Mouse (Mus musculus): ENCODE measurements around the gene Nos3. TPM values are rescaled to one million over a fixed set of nuclear protein-coding genes. Genes with fewer than 3 reads are reported as not detected.

The Nos3 gene
- polyA plus RNA-seq, 1 experiment, result 21.0 TPM

DNA sequence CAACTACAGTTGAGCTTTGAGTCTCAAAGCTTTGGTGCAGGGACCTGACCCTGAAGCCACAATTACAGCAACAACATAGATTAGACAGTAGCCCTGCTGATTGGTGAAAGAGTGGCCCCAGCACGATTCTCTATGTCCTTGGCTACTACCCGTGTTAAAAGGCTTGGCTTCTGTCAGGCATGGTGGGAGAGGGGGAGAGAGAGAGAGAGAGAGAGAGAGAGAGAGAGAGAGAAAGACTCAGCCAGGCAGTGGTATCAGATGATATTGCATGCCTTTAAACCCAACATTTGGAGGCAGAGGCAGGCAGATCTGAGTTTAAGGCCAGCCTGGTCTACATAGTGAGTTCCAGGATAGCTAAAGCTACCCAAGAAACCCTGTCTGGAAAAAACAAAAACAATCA lies 17.4 kb downstream of the Nos3 start:
- 78% methylated on average over 2 of the region's 2 CpGs for WGBS
- TF ChIP-seq CTCF (IDR thresholded peaks at IDR 0.05; ENCODE audit: insufficient read depth, low read length), result no peak
- no peak for TF ChIP-seq POLR2A (IDR thresholded peaks at IDR 0.05; ENCODE audit: borderline replicate concordance, extremely low read depth, low read depth, low read length)
- Histone ChIP-seq H3K4me3 (replicated peaks; ENCODE audit: extremely low read depth, low read depth, low read length) (no peak overlapping the region), H3K4me1 (ENCODE audit: control insufficient read depth, insufficient read depth, low read length) (peaks cover 14% of the 10 kb centered on the region)
- DNase-seq, result no peak

DNA sequence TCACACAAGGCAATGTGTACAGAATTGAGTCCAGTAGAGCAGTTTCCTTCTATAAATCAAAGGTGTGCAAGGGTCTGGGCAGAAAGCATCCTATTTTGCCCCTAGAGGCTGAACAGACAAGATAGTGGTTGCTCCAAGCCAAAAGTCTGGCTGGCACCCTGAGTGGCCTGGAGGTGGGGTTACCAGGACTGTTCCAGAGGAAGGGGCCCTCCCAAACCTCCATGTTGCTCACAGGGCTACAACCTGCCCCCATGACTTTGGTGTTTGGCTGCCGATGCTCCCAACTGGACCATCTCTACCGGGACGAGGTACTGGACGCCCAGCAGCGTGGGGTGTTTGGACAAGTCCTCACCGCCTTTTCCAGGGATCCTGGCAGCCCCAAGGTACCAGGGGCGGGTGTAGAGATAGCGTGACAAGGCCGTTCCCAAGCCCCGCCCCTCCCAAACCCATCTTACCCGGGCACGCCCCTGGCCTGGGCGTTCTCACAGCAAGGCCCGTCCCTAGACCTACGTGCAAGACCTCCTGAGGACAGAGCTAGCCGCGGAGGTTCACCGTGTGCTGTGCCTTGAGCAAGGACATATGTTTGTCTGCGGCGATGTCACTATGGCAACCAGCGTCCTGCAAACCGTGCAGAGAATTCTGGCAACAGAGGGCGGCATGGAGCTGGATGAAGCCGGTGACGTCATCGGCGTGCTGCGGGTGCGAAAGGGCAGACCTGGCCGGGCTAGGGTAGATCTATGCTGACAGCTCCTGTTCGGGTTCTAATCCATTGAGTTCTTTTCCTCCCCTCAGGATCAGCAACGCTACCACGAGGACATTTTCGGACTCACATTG lies 18.6 kb downstream of the Nos3 start:
- WGBS, result 6% methylated on average over 34 of the region's 34 CpGs
- TF ChIP-seq CTCF (IDR thresholded peaks at IDR 0.05; ENCODE audit: insufficient read depth, low read length), result peak; percentile 15; the same call in 1 of the 2 replicates
- TF ChIP-seq POLR2A (IDR thresholded peaks at IDR 0.05; ENCODE audit: borderline replicate concordance, extremely low read depth, low read depth, low read length), result peak; percentile 31; the same call in 1 of the 2 replicates
- DNase-seq, result peak; percentile 87
- Histone ChIP-seq H3K4me1 (ENCODE audit: control insufficient read depth, insufficient read depth, low read length) (peaks cover 21% of the 10 kb centered on the region), H3K4me3 (replicated peaks; ENCODE audit: extremely low read depth, low read depth, low read length) (peak overlapping the region; percentile 80)

DNA sequence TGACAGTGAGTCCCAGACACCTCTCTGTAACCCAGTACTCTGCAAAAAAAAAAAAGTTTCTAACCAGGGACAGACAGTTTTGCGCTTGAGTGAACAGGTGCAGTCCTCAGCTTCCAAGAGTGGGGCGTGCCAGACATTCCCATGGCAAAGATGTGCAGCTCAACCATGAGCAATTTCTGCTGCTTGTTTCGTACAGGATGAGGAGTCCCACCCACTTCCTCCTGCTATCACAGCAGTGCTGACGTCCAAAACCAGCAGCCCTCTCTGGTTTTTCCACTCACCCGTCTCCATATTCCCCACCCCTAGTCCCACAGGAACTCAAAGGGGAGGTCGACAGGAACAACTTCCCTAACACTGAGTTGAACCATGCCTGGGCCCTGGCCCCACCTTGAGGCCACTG lies 19.8 kb downstream of the Nos3 start:
- WGBS, result 41% methylated on average over 6 of the region's 6 CpGs
- no peak for TF ChIP-seq POLR2A (IDR thresholded peaks at IDR 0.05; ENCODE audit: borderline replicate concordance, extremely low read depth, low read depth, low read length)
- no peak for TF ChIP-seq CTCF (IDR thresholded peaks at IDR 0.05; ENCODE audit: insufficient read depth, low read length)
- no peak for DNase-seq
- peaks cover 23% of the 10 kb centered on the region for H3K4me1 ChIP-seq (ENCODE audit: control insufficient read depth, insufficient read depth, low read length)
- no peak overlapping the region for H3K4me3 ChIP-seq (replicated peaks; ENCODE audit: extremely low read depth, low read depth, low read length)

GRCm38 (mm10) chr5:24385374-24385773 lies 20.8 kb downstream of the Nos3 start:
- no peak for DNase-seq
- Histone ChIP-seq H3K4me1 (ENCODE audit: control insufficient read depth, insufficient read depth, low read length) (peaks cover 23% of the 10 kb centered on the region), H3K4me3 (replicated peaks; ENCODE audit: extremely low read depth, low read depth, low read length) (no peak overlapping the region)
- WGBS, result 95% methylated on average over 5 of the region's 5 CpGs
- TF ChIP-seq POLR2A (IDR thresholded peaks at IDR 0.05; ENCODE audit: borderline replicate concordance, extremely low read depth, low read depth, low read length), result no peak
- no peak for TF ChIP-seq CTCF (IDR thresholded peaks at IDR 0.05; ENCODE audit: insufficient read depth, low read length)

GRCm38 (mm10) chr5:24385887-24386550 lies 21.4 kb downstream of the Nos3 start:
- H3K4me3 ChIP-seq (replicated peaks; ENCODE audit: extremely low read depth, low read depth, low read length), result no peak overlapping the region
- no peak for DNase-seq
- TF ChIP-seq CTCF (IDR thresholded peaks at IDR 0.05; ENCODE audit: insufficient read depth, low read length), result no peak
- no peak for TF ChIP-seq POLR2A (IDR thresholded peaks at IDR 0.05; ENCODE audit: borderline replicate concordance, extremely low read depth, low read depth, low read length)
- 86% methylated on average over 10 of the region's 10 CpGs for WGBS
- peaks cover 23% of the 10 kb centered on the region for H3K4me1 ChIP-seq (ENCODE audit: control insufficient read depth, insufficient read depth, low read length)

GRCm38 (mm10) chr5:24387264-24388241 lies 22.9 kb downstream of the Nos3 start:
- peak overlapping the region; percentile 43 for H3K4me3 ChIP-seq (replicated peaks; ENCODE audit: extremely low read depth, low read depth, low read length)
- WGBS, result 2% methylated on average over 73 of the region's 73 CpGs
- TF ChIP-seq POLR2A (IDR thresholded peaks at IDR 0.05; ENCODE audit: borderline replicate concordance, extremely low read depth, low read depth, low read length) (no peak), CTCF (IDR thresholded peaks at IDR 0.05; ENCODE audit: insufficient read depth, low read length) (no peak)
- peak; percentile 58 for DNase-seq
- H3K4me1 ChIP-seq (ENCODE audit: control insufficient read depth, insufficient read depth, low read length), result peaks cover 23% of the 10 kb centered on the region

DNA sequence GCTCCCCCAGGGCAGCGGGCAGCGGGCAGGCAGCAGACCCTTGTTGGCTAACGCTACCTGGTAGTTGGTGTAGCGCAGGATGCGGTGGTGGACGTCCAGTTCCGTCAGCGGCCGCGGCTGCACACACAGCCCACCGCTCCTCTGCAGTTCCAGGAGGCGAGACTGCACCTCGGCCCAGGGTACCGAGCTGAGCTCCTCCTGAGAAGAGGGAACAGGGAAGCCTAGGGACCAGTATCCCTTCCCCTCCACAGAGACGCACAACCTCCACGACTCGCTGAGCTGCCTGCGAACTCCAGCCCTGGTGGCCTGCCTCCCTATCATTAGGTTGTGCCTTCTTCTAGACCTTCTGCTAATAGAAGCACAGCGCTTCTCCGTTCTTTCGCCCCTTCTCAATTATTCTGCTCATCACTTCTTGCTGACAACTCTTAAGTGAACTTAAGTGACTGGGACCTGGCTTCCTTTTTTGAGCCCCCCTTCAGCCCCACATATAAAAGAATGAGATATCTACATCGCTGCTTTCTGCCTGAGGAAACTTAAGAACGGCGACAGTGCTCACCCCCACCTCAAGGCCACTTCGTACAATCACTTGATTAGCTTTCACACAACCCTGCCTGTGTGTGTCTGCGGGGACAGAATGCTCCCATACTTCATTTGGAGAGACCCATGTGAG lies 23.8 kb downstream of the Nos3 start:
- WGBS, result 31% methylated on average over 26 of the region's 26 CpGs
- no peak for DNase-seq
- H3K4me1 ChIP-seq (ENCODE audit: control insufficient read depth, insufficient read depth, low read length), result peaks cover 19% of the 10 kb centered on the region
- TF ChIP-seq POLR2A (IDR thresholded peaks at IDR 0.05; ENCODE audit: borderline replicate concordance, extremely low read depth, low read depth, low read length) (no peak), CTCF (IDR thresholded peaks at IDR 0.05; ENCODE audit: insufficient read depth, low read length) (no peak)
- peak overlapping the region; percentile 43 for H3K4me3 ChIP-seq (replicated peaks; ENCODE audit: extremely low read depth, low read depth, low read length)

GRCm38 (mm10) chr5:24389011-24389657 lies 24.5 kb downstream of the Nos3 start:
- no peak for DNase-seq
- 58% methylated on average over 7 of the region's 7 CpGs for whole genome bisulfite sequencing
- TF ChIP-seq CTCF (IDR thresholded peaks at IDR 0.05; ENCODE audit: insufficient read depth, low read length), result no peak
- TF ChIP-seq POLR2A (IDR thresholded peaks at IDR 0.05; ENCODE audit: borderline replicate concordance, extremely low read depth, low read depth, low read length), result no peak
- peaks cover 17% of the 10 kb centered on the region for H3K4me1 ChIP-seq (ENCODE audit: control insufficient read depth, insufficient read depth, low read length)
- no peak overlapping the region for H3K4me3 ChIP-seq (replicated peaks; ENCODE audit: extremely low read depth, low read depth, low read length)

All from lung, adult 2 months (tissue).